Mouse (Mus musculus) intestine, postnatal 0 days (tissue): ENCODE data around the gene Atad2b. TPM values are rescaled to one million over a fixed set of nuclear protein-coding genes. Genes with fewer than 3 reads are reported as not detected.
A peak's percentile ranks its signal among the peaks of the same experiment; 100 is the strongest.
"Not testable (repeated sequence)": the region's sequence is repeated elsewhere in the genome, so short reads cannot be mapped to it uniquely, and the experiment has no call there.

ENCODE experiments used
- ATAC-seq: fragments of 200-750 bp; cut with Nextera tagmentation; 2 replicates; pipeline ENCODE4 v1.8.0; 2017; ENCODE audit warnings: mild to moderate bottlenecking, moderate TSS enrichment, moderate library complexity
- H3K27ac ChIP-seq: fragments of 300-500 bp; sonication (generic); 2 replicates; pipeline ENCODE4 v1.5.1; 2014; ENCODE audit warnings: mild to moderate bottlenecking, low read depth, low read length, moderate library complexity
- H3K27me3 ChIP-seq: fragments of 300-500 bp; sonication (generic); replicated peaks from 2 replicates; pipeline ENCODE4 v1.6.1; 2014; ENCODE audit warnings: low read length, mixed read lengths; ENCODE audit not compliant: control insufficient read depth, insufficient read depth
- H3K36me3 ChIP-seq: fragments of 300-500 bp; sonication (generic); 2 replicates; pipeline ENCODE4 v1.6.1; 2014; ENCODE audit warnings: mild to moderate bottlenecking, moderate library complexity; ENCODE audit not compliant: control insufficient read depth, insufficient read depth
- H3K4me1 ChIP-seq: fragments of 300-500 bp; sonication (generic); replicated peaks from 2 replicates; pipeline ENCODE4 v1.6.1; 2014; ENCODE audit warnings: antibody characterized with exemption, low read length, mixed read lengths; ENCODE audit not compliant: control insufficient read depth, insufficient read depth
- H3K4me2 ChIP-seq: fragments of 300-500 bp; sonication (generic); replicated peaks from 2 replicates; pipeline ENCODE4 v1.6.1; 2014; ENCODE audit warnings: low read depth, mild to moderate bottlenecking, moderate library complexity
- H3K4me3 ChIP-seq: fragments of 300-500 bp; sonication (generic); 2 replicates; pipeline ENCODE4 v1.5.1; 2014; ENCODE audit warnings: low read depth, low read length
- H3K9ac ChIP-seq: fragments of 300-500 bp; sonication (generic); 2 replicates; pipeline ENCODE4 v1.6.1; 2014; ENCODE audit warnings: mild to moderate bottlenecking, low read depth, low read length
- H3K9me3 ChIP-seq: fragments of 300-500 bp; sonication (generic); 2 replicates; pipeline ENCODE4 v1.6.1; 2016; ENCODE audit warnings: mixed run types; ENCODE audit not compliant: control insufficient read depth
- CTCF ChIP-seq: sonication (generic); IDR thresholded peaks from 2 replicates; pipeline ENCODE4 v1.5.1; 2016; ENCODE audit warnings: low read depth, mild to moderate bottlenecking, control low read depth, antibody characterized with exemption, moderate library complexity
- WGBS: fragments of 180-500 bp; shearing (Covaris S2); extraction: QIAGEN DNeasy Blood & Tissue Kit; methylation state at CpG from one replicate; pipeline ENCODE4 v1.1.7; 2014; 5-methylcytosine and 5-hydroxymethylcytosine counted together
- polyA plus RNA-seq: library from polyadenylated mRNA; unstranded; fragments of >200 nt; fragmentation: Nextera tagmentation; extraction: Ambion mirVana; gene quantifications from 2 replicates; pipeline ENCODE4 v1.2.1, GENCODE M21; 2015

Atad2b gene
- polyA plus RNA-seq, 1 experiment from 2014 or later = 5.5 TPM

GRCm38 (mm10) chr12:4874161-4874927, 42.8 kb upstream of the Atad2b start, which contains the start of gene Mfsd2b:
Mfsd2b (minus strand) TSS chr12:4874359.
- Histone ChIP-seq H3K36me3 (peaks cover 2% of the 10 kb centered on the region), H3K9me3 (no peaks in the 10 kb centered on the region), H3K4me2 (peak within 1 kb of the TSS; percentile 63), H3K4me3 (peak within 1 kb of the TSS; percentile 21), H3K4me1 (0 out of 2 replicates have a peak, but pooled peaks cover 3% of the 10 kb centered on the region), H3K9ac (no peak within 1 kb of the TSS), H3K27ac (no peak within 1 kb of the TSS), H3K27me3 (no peaks in the 10 kb centered on the region)
- WGBS = under 1% methylated on average over 24 of the region's 24 CpGs
- ATAC-seq = peak; percentile 84
- no peak for TF ChIP-seq CTCF

- H3K27me3 ChIP-seq = no peaks in the 10 kb centered on the region
- ATAC-seq = peak; percentile 43; the same call in 1 of the 2 replicates
- no peak for TF ChIP-seq CTCF
- peak overlapping the region; percentile 40 for H3K4me2 ChIP-seq
- 0 out of 2 replicates have a peak, but pooled peaks cover 3% of the 10 kb centered on the region for H3K4me1 ChIP-seq
- no peak overlapping the region for H3K4me3 ChIP-seq
- H3K27ac ChIP-seq = peak overlapping the region; percentile 11; the same call in 1 of the 2 replicates
- WGBS = 48% methylated on average over 8 of the region's 8 CpGs
- H3K36me3 ChIP-seq = peaks cover 5% of the 10 kb centered on the region
- H3K9me3 ChIP-seq = no peaks in the 10 kb centered on the region
- H3K9ac ChIP-seq = no peak overlapping the region
Measured at GRCm38 (mm10) chr12:4875623-4876022, 41.5 kb upstream of the Atad2b start.

GRCm38 (mm10) chr12:4878296-4878783, 38.8 kb upstream of the Atad2b start:
- Histone ChIP-seq H3K27me3 (no peaks in the 10 kb centered on the region), H3K4me2 (no peak overlapping the region), H3K36me3 (peaks cover 16% of the 10 kb centered on the region), H3K9ac (no peak overlapping the region), H3K9me3 (no peaks in the 10 kb centered on the region), H3K27ac (no peak overlapping the region), H3K4me1 (0 out of 2 replicates have a peak, but pooled peaks cover 3% of the 10 kb centered on the region), H3K4me3 (no peak overlapping the region)
- no peak for TF ChIP-seq CTCF
- 83% methylated on average over 9 of the region's 9 CpGs for WGBS
- no peak for ATAC-seq

- Histone ChIP-seq H3K9me3 (no peaks in the 10 kb centered on the region), H3K27ac (no peak overlapping the region), H3K9ac (no peak overlapping the region), H3K27me3 (no peaks in the 10 kb centered on the region), H3K4me2 (no peak overlapping the region), H3K4me3 (no peak overlapping the region), H3K36me3 (peaks cover 16% of the 10 kb centered on the region), H3K4me1 (0 out of 2 replicates have a peak, but pooled peaks cover under 1% of the 10 kb centered on the region)
- peak; percentile 51 for TF ChIP-seq CTCF
- WGBS = 95% methylated on average over 5 of the region's 5 CpGs
- ATAC-seq = no peak
Measured at GRCm38 (mm10) chr12:4879048-4879447, 38.1 kb upstream of the Atad2b start.

- ATAC-seq = no peak
- no peak overlapping the region for H3K9ac ChIP-seq
- H3K9me3 ChIP-seq = no peaks in the 10 kb centered on the region
- TF ChIP-seq CTCF = no peak
- H3K4me2 ChIP-seq = no peak overlapping the region
- WGBS = 64% methylated on average over 2 of the region's 2 CpGs
- no peak overlapping the region for H3K27ac ChIP-seq
- no peaks in the 10 kb centered on the region for H3K27me3 ChIP-seq
- no peak overlapping the region for H3K4me3 ChIP-seq
- H3K4me1 ChIP-seq = no peaks in the 10 kb centered on the region
- H3K36me3 ChIP-seq = peaks cover 22% of the 10 kb centered on the region
Measured at GRCm38 (mm10) chr12:4882086-4882485, 35.1 kb upstream of the Atad2b start.

- Histone ChIP-seq H3K4me1 (no peaks in the 10 kb centered on the region), H3K9me3 (no peaks in the 10 kb centered on the region), H3K4me2 (no peak overlapping the region), H3K27me3 (no peaks in the 10 kb centered on the region), H3K9ac (no peak overlapping the region), H3K27ac (no peak overlapping the region), H3K4me3 (no peak overlapping the region), H3K36me3 (peaks cover 18% of the 10 kb centered on the region)
- peak; percentile 33; the same call in 1 of the 2 replicates for ATAC-seq
- TF ChIP-seq CTCF = no peak
- WGBS = 34% methylated on average over 1 of the region's 1 CpGs
Measured at GRCm38 (mm10) chr12:4885062-4885461, 32.1 kb upstream of the Atad2b start.

- not testable (repeated sequence) for H3K9ac ChIP-seq, H3K4me2 ChIP-seq, H3K4me1 ChIP-seq, H3K4me3 ChIP-seq, H3K9me3 ChIP-seq, ATAC-seq, H3K27me3 ChIP-seq, H3K27ac ChIP-seq
- H3K36me3 ChIP-seq = peaks cover 22% of the 10 kb centered on the region
- WGBS = 95% methylated on average over 4 of the region's 4 CpGs
Measured at GRCm38 (mm10) chr12:4886581-4886980, 30.6 kb upstream of the Atad2b start.
